Mouse (Mus musculus) mouse embryonic stem cell (cell line): Measurements from ENCODE around the gene Kcnab3.

ENCODE experiments used
- in situ Hi-C, 2 experiments: fragments of 300-500 bp; cut with MboI; formaldehyde crosslinking; loops; 1 replicate in 1 of 2; 3 replicates in 1 of 2; pipeline ENCODE4 v1.14.3; 2019 to 2020; ENCODE audit warnings: low sequenced_read_pairs in 2 of 2, low pct_unique_long_range_greater_than_20kb in 1 of 2, mixed read lengths in 1 of 2; ENCODE audit not compliant: unreplicated experiment in 1 of 2

The Kcnab3 gene

GRCm38 (mm10) chr11:69327648-69328047 lies 1.6 kb downstream of the Kcnab3 start:
- in situ Hi-C loops, result no loop called here

- in situ Hi-C loops, result no loop called here
Observed at GRCm38 (mm10) chr11:69328517-69328916, 2.5 kb downstream of the Kcnab3 start.

GRCm38 (mm10) chr11:69331152-69331551 lies 5.1 kb downstream of the Kcnab3 start:
- in situ Hi-C loops, result no loop called here

DNA sequence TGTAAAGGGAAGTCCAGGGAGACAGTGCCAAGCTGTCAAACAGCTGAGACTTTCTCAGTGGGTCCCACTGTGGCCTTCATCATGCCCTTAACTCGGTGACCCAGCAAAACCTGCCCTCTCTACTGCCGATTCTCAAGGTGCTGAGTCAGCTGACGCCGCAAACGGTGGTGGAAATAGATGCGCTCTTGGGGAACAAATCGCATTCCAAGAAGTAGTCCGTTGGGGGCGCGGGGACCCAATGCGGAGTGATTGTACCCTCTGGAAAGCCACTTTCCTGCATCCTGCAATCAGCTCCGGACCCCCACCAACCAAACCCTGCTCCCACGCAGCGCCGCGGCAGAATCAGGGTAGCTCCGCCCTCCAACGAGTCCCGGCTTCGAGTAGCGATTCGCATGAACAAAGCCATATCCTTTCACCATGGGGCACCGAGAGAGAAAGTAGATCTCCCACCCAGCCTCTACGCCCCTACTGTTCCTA lies 5.9 kb downstream of the Kcnab3 start:
- in situ Hi-C loops, result no loop called here

DNA sequence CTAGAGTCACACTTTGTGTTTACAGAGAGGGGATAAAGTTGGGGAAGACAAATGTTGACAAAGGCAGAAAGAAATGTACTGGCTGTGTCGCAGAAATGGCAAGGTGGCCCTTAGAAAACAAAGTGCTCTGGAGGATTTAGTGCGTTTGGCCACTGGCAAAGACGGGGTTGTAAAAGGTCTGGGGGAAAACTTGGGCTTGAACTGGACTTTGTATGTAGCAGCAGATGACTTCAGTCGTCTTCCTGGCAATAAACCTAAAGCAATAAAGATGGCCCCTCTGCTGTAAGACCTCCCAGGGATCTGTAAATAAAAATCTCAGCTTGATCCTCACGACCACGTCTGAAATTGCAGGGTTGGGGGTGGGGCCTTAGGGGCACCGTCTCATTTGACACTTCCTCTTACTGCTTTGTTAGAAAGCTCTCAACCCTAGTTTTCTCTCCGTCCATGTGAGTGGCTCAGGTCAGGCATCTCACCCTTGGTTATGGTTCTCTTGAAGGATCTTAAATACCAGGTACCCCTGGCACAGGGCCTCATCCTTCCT lies 6.7 kb downstream of the Kcnab3 start:
- in situ Hi-C loops, result no loop called here

- in situ Hi-C loops, result no loop called here
Observed at GRCm38 (mm10) chr11:69333922-69334321, 7.9 kb downstream of the Kcnab3 start.

GRCm38 (mm10) chr11:69334796-69335195 lies 8.7 kb downstream of the Kcnab3 start:
- in situ Hi-C loops, result no loop called here

- in situ Hi-C loops, result no loop called here
Observed at GRCm38 (mm10) chr11:69340161-69341131, 14.4 kb downstream of the Kcnab3 start, which contains the start of gene Rnf227. Gene Rnf227 (plus strand): TSS chr11:69340461.

- in situ Hi-C loops, result no loop called here
Observed at GRCm38 (mm10) chr11:69346441-69346840, 20.4 kb downstream of the Kcnab3 start.

DNA sequence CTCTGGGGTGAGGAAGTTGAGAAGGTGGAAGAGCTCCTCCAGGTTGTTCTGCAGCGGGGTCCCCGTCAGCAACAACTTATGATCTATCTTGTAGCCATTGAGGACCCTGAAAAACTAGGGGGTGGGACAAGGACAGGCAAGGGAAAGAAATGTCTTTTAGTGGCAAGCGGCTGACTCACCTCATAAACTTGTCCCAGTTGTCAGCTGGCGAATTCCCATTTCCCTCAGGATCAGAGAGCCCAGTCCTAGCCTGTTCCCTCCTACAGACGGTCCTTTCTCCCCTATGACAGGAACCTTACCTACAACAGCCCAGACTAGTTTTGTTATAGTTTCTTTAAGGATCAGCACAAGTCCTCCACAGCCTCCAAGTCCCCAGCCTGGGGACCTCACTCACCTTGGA lies 30.5 kb downstream of the Kcnab3 start:
- in situ Hi-C loops, result no loop called here

- in situ Hi-C loops, result no loop called here
Observed at GRCm38 (mm10) chr11:69357690-69358089, 31.6 kb downstream of the Kcnab3 start.

DNA sequence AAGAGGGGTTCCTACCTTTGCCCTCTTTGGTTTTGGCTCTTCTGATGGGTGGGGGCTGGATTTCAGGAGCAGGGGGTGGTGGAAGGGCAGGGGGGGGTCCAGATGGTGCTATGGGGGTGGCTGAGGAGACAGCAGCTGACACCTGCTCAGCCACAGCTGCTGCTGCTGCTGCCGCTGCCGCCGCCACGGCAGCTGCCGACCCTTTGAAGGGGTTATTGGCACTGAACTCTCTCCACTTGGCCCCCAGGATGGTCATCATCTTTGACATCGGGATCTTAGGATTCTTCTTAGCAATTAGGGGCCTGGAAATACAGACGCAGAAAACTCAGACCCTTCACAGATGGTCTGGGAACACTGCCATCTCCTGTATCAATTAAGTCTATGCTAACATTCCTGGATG lies 36.0 kb downstream of the Kcnab3 start:
- in situ Hi-C loops, result no loop called here

DNA sequence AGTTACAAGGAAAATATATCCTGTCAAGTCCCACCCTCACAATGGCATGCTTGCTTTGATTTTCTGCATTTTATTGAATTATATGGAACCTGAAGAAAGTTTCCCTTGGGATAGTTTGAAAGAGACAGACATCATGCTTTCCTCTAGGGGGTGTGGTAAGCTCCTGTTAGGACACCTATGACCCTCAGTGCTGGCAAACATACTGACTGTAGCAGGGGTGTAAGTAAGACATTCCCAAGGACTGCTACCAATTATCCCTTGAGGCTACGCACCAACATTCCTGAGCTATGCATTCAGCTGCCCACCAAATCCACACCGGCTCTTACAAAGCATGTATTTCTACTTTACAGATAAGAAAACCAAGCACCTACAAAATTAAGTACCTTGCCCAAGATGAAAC lies 36.4 kb downstream of the Kcnab3 start:
- in situ Hi-C loops, result no loop called here

- in situ Hi-C loops, result no loop called here
Observed at GRCm38 (mm10) chr11:69364376-69364775, 38.3 kb downstream of the Kcnab3 start.

- in situ Hi-C loops, result no loop called here
Observed at GRCm38 (mm10) chr11:69364910-69365309, 38.9 kb downstream of the Kcnab3 start.

- in situ Hi-C loops, result no loop called here
Observed at GRCm38 (mm10) chr11:69365722-69366121, 39.7 kb downstream of the Kcnab3 start.

- in situ Hi-C loops, result no loop called here
Observed at GRCm38 (mm10) chr11:69366157-69366854, 40.2 kb downstream of the Kcnab3 start.

DNA sequence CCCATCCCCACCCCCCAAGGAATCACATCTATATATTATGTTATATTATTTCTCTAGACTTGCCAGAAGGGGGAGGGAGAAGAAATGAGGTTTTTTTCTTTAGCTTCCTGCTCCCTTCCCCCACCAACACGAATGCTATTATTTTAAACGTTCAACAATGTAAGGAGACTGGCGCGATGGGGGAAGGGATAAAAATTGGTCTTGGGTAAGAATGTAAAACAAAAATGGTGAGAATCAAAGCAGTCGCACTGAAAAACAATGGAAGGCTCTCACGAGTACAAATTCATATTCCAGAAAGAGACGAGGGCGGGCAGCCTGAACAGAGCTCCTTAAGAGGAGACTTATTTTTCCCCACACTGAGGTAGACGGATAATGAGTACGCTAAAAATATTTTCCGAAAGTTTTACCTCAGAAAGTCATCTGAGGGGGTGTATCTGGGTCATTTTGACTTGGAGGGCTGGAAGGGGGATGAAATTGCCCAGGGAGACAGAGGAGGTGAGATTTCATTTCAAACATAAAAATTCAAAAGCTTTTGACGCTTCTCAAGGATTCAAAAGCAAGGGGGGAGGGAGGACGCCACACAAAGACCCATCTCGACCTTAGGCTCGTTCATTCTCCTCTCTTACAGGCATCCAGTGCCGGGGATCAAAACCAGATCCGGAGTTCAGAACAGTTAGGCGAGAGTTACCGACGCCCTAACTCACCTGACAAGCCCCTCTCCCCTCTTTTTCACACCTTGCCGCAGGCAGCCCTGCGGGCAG lies 41.0 kb downstream of the Kcnab3 start:
- in situ Hi-C loops, result no loop called here
